Mouse (Mus musculus) lung, postnatal 10 days (tissue): ENCODE data around the gene Unc5c.

Experiments
- DNase-seq: peaks from one replicate; pipeline ENCODE4 v3.0.0; 2021

Gene Unc5c

DNA sequence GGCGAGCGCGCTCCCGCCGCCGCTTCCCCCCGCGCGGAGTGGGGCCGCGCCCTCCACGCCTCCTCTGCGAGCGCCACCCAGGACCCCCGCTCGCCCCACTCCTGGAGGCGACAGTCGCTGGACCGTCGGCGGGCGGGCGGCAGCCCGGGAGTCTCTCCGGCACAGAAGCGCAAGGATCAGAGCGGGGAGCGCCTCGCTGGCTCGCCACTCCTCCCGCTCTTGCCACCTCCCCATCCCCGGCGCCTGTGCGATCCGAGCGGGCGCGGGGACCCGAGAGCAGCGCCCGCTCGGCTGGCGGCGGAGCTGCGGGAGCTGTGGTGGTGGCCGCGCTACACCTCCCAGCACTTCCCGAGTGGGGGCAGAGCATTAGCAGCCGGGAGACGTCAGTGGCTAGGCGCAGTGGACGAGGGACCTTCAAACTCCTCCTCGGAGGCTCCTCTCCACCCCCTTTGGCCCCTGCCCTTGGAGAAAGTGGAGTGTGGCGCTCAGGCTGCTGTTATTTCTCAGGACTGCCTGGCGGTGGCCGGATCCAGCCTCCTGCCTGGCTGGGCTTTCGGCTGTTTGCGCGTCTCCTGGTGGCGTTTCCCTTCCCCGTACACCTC, at the start of gene Unc5c:
Gene Unc5c, plus strand, starts transcription at position 113 of the 602 bp plus-strand sequence.
- DNase-seq = peak; percentile 79

DNA sequence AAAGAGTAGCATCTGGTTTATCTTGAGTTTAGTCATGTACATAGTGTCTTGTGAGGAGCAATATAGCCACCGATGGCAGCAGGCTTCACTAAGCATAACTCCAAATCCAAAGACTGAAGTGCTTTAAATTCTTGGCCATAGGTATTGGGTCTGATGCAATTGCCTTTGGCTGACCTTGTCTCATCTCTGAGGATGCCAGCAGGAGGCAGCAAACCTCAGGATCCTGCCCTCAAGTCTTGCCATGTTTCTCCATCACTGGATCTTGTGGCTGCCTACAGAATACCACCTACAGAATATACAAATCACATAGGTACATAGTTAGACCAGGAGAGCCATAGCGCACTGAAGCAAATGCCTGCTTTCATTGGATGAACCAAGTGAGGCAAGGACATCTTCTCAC, 7.5 kb upstream of the Unc5c start:
- no peak for DNase-seq

DNA sequence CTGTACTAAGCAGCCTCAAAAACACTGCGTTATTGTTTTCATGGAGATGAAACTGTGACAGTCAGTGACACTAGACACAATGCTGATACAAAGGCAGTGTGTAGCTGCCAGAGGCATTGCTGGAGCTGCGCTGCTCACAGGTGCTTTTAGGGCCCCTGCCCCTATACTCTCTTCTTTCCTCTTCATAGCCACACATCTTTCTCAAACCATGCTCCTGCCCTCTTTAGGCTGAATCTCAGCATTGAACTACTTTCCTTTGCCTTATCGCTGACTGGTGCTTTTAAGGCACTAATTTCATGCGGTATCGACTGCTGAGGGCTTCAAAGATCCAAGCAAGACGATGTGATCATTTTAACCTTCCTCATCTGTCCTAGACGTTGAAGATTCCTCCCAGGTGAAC, 2.5 kb upstream of the Unc5c start:
- DNase-seq = no peak

DNA sequence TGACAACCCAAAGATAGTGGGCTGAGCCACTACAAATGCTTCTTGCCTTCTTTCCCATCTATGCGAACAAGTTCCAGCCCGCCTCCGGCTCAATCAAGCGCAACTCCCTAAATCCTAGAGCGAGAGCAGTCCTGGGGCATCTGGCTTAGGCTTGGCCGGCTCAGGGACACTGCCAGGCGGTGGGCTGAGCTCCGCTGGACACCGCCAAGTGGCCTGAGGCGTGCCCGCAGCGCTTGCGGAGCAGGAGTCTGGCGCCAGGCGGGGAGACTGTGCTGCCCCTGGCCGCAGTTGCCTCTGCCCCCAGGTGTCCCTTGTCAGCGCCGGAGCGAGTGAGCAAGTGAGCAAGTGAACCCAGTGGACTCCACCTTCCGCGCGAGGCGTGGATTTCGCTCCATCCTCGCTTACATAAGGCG, 319 bp upstream of the Unc5c start:
- peak; percentile 48 for DNase-seq

DNA sequence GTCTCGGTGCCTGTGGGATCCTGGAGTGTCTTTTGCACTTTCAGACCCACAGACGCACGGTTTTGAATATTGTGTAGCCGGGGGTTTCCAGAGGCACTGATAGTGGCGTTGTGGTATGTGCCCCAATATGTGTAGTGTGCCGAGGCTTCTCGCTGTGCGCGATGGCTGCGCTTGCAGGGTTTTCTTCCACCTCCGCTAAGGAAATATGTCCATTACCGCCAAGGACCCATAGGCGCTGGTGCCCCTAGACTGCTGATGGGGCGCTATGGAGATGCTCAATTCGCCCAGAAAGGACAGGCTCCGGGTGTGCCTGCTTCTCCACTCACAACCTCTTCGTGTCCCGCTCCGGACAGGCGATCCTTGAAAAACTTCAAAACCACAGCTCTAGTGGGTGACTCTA, 1.0 kb downstream of the Unc5c start:
- no peak for DNase-seq

DNA sequence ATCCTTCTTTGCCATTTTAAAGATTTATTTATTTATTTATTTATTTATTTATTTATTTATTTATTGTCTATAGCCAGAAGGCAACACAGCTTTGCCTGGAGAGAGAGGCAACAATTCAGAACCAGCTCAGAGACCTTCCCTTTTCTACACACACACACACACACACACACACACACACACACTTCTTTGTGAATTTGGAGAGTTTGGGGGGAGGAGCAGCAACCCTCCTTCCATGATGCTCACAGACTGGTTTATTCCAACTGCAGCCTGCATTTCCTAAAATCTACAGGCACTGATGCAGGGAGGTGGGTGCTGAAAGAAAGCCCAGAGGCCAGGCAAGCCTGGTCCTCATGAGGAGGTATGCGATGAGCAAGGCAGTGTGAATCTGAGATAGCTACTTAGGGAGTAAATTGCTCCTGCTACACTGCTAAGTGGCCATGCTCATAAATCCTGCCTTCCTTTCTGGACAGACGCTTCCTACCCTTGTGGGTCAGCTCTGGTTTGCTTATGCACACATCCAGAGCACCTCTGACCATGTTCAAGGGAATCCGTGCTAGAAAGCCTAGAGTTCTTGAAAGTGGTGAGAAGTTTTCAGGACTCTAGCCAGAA, 1.8 kb downstream of the Unc5c start:
- no peak for DNase-seq

DNA sequence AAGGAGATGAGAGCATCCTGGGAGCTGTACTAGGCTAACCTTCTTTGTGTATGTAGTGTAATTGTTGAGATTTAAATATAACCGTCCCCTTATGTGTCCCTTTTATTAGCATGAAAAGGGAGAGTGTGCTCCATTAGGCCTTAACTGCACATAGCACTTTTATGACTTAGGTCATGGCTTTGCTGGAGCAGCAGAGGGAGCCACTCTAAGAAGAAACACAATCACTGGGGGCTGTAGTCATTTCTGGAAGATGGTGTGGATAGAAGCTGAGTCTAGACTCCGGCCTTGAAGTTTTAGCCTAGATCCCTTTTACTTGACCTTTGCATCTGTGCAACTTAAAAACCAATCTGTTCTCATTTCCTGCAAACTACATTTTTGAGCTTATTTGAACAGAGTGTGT, 4.3 kb downstream of the Unc5c start:
- DNase-seq = peak; percentile 15

DNA sequence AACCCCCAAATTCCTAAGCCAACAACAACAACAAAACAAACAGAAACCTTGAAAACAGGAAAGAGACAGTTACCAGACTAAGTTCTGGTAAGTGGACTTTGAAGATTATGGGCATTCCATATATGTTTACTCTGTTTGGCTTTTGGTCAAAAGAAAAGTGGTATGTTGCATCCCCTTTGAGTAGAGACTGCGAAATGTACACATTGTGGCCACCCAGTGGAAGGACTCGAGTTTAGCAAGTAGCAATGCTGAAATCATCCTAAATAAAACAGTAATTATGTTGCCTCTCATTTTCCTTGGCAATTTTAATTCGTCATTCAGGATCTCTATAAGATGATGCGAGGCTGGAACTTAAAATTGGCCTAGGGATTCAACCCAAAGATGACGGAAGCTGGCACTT, 8.2 kb downstream of the Unc5c start:
- DNase-seq = no peak

DNA sequence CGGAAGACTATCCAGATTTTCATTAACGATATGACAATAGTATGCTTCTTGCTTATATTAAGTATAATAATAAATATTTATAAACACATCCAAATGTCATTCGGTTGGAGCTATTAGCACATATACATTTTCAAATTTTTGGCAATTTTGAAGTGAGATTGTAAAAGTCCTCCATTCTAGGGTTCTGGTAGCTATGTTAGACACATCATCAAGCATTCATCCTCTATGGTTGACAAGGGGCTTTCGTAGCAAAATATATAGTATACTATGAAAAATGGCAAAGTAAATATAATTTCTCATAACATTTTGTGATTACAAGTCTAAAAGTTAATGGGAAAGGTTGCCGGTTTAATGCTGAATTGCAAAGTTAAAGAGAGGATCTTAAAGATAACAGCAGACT, 10.4 kb downstream of the Unc5c start:
- DNase-seq = no peak

DNA sequence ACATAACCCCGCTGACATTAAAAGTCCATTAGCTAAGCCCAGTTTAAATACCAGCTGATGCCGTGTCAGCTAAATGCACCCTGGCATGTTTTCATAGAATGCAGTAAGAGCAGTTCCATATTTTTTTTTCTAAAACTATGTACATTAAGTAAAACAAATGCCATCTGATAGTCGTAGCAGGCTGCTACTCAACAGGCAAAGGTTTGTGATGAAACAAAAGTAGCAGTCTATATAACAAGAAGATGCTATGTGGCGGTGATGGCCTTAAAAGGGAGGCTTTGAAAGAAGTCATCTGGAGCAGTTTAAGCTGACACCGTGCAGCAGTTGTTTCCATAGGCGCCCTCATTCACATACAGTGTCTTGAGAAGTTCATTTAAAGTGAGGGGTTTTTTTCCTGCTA, 10.9 kb downstream of the Unc5c start:
- DNase-seq = no peak

DNA sequence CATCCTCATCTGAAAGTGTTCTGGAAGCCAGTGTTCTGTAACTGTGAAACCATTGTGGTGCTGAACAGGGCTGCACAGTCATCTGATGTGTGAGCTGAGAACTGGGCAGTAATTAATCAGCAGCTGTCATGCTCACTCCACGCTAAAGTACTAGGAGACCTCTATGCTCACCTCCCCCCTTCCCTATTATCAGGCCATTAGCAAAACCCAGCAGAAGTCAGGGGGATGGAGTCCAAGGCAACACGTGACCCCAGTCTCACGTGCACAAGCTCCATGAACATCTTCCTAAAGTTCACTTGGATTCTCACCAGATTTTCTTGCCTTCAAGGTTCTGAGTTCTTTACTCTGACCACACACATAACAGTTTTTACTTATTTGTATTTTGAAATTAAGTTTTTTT, 11.7 kb downstream of the Unc5c start:
- no peak for DNase-seq

DNA sequence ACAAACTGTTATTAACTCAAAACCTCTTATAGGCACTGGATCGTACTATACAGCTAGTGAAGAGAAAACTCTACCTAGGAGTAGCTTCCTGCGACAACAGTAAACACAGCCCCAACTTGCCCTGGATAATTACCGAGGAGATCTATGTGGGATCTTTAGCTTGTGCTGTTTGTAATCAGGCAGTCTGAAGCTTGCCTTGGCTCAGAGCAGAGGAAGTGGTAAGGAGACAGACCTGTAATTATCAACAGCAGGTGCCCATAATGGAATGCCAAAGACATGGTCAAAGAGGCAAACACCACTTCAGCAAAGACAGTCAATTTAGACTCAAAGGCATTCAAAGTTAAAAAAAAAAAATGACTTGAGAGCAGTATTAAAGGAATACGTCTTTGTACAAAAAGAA, 17.4 kb downstream of the Unc5c start:
- DNase-seq = no peak

DNA sequence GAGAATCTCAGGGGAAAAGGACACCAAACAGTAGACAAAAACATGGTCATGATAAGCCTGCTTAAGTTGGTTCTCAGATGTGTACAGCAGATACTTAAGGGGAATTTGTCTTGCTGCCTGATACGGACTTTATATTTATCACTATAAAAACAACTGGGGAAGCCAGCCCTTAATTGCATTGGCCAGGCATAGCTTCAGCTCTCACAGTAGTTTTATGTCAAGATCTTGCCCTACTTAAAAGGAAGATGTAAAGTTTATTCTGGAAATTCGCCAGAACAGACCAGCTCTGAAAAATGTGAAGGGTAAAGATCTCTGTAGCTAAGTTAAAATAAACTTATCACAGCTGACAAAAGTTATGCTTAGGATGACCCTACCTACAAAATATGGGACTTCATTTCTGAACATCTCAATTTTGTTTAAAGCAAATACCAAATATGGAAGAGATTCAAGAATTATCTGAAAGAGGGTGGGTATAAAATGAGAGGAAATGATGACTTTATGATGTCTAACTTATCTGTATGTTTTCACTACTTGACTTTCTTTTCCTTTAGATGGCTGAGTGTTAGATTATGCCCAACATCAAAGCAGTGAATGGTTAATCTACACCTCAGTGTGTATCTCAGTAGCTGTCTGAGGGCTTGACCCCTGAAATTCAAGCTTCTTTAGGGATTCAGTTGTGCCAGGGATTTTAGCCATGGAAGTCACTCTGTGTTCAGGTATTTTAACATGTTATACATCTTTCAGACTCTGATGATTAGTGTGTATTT, 18.8 kb downstream of the Unc5c start:
- no peak for DNase-seq

DNA sequence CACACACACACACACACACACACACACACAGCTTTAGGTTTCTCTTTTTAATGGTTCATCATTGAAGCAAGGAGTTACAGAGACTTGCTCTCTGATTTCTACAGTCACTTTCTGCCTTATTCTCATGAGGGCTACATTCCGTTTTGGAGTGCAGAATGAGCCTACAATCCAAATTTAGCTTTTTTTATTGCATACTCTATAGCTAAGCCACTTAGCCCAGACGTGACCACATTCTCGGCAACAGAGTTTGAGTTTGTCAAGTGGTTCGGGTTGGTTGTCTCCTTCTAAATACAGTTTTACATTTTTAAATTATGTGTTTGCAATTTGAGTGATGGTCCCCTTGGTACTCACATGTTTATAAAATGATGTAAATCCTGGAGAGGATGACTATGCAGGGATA, 20.2 kb downstream of the Unc5c start:
- DNase-seq = no peak

DNA sequence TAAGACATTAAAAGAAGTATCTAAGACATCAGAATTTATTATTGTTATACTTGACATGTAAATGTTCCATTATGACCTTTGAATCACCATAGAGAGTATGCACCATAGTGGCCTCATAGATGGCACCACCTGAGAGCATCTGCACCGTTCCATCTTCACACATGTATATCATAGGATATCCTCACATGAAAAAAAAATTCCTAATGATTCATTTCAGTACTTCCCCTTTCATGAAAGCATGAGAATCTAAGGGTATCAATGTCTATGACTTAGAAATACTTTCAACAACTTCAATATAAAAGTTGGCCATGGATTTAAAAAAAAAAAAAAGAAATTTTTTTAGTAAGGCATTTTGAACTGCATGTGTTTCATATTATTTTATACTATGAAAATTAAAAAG, 25.6 kb downstream of the Unc5c start:
- no peak for DNase-seq

DNA sequence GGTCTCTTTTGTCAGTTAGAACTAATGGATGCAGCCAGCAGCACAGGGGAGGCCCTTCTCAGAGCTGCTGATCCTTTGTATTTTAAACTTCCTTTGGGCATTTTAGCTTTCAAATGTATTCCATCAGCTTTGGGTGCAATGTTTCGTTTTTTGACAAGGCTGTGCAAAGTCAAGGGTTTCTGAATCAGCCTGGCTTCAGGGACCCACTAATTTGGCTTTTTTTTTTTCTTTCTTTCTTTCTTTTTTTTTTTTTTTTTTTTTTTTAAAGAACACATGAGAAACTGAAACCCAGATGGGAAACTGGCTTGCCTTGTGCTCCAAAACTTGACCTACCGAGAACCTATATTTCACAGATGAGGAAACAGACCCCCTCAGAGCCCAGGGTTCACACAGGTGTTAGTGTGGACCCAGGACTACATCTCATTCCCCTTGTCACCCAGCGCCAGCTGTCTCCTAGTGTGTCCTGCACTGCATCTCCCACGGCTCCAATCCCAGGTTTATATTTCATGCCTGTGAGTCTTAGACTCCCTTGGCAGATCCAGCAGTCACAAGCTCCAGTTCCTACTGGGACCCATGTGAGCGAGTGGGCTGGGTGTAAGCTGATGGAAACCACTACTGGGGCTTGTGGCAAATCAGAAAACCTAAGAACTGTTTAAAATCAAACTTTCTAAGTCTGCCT, 26.4 kb downstream of the Unc5c start:
- peak; percentile 18 for DNase-seq

DNA sequence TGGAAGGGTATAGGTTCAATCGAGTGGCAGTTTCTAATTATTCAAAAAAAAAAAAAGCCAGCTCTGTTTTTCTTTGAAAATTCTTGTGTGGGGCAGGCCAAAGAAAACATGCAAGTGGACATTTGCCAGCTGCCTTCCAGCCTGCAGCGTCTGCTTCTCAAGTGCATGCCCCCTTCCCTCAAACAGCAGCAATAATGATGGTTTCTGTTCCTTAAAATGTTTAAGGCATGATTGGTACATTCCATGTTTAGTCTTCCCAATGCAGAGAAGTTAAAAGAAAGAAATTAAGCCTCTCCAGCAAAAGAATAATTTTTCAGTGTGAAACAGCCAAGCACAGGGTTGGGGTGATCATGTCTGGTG, 26.9 kb downstream of the Unc5c start:
- peak; percentile 22 for DNase-seq

DNA sequence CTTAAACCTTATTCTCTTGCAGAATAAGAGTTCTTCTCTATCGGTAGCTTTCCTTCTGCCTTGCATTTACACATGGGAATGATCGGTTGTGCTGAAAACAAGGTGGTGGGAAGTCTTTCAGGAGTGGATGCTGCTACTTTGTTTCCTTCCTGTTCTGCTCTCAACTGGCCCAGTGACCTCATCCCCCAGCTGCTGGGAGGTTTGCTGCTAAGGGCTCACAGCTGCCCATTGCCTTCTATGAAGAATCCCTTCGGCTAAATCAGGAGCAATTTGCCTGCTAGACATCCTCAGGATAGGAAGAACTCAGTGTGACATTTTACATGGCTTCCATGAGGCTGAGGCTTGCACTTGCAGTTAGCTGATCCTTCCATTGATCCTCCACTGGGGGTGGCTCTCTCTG, 28.0 kb downstream of the Unc5c start:
- DNase-seq = no peak

DNA sequence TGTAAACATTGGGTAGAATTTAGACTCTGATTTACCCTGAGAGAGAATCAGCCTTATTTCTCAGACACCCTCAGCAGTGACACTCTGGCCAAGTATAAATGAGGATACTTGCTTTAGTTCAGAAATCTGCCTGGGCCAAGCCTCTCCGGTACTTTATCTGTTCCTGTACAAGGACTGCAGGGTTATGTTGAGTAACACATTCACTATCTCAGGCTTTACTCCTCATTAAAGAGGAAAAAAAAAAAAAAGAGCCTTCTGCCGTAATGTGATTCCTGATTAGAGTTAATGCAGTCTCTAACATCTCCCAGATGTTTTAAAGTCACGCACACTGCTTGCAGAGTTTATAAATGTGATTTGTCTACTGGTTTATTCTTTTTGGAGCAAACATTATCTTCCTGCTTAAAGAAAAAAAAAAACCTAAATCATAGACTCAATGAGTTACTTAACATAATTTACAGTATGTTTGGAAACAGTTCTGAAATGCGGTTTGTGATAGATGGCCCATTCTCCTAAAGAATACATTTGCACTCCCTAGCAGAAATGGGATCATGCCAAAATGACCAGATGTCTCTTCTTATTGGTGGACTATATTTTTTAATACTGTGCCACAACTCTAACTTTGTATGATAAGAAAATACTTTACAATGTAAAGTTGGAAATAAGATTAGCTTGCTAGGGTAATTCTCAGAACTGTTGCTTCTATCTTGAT, 33.5 kb downstream of the Unc5c start:
- DNase-seq = no peak

DNA sequence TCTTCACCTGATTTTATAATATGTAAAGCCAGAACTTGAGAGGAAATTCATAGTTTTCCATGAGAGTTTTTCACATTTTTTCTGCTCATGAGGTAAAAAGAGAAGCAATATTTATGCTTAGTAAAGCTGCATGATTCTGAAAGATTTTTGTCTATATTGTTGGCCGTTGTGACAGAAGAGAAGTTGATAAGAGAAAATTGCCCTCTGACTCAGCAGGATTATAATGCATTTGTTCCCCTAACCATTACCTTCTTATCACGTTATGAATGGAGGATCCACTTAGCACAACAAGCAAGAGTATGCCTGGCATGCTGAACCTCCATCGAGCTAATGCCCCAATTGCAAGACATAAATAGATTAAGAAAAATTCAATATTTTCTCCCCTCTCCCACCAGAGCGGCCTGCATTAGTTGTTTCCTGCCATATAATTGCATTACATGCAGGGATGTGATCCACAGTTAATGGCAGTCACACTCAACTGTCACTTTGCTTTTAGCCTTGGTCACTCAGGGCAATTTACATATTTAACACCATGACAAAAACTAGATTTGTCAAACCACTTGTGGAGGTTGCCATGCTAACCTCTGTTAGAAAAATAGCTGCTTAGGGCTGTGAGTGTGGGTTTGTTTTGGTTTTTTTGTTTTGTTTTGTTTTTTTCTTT, 37.0 kb downstream of the Unc5c start:
- DNase-seq = no peak

DNA sequence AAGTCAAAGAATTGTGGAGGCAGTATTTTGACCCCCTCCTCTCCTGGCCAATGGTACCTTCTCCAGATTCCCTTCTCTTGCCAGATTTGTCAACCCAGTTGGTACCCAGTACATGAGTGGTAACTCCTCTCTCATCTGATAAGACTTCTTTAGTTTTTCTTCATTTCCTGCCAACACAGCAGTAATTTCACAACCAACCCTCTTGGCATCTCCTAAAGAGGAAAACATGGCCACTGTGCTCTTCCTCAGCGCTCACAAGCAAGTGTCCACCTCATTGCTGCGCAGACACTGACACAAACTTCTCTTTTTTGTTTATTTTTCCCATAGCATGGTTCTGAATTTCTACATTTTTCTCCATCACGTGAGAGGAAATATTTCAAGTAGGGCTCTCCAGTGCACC, 38.3 kb downstream of the Unc5c start:
- no peak for DNase-seq

DNA sequence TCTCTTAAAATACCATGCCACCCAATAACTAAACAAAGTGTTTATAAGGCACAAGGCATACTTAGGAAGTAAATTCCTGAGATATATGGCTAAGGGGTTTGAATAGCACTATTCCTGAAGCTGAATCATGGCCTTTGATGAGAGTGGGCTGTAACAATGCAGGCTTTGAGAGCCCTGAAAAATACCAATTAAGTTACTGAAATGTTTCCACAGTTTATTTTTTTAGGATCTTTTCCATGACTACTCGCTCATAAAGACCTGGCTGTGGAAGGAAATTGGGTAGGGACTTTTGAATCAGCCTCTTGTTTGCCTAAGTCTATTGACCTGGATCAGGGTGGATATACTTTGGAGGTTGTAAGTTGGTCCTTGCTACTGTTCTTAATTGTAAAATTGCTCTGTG, 44.8 kb downstream of the Unc5c start:
- no peak for DNase-seq
